Mouse (Mus musculus) layer of hippocampus, adult 2 months (tissue): Measurements from ENCODE around the gene Fgf22. TPM values are rescaled to one million over a fixed set of nuclear protein-coding genes. Genes with fewer than 3 reads are reported as not detected.
"Not testable (repeated sequence)": the region's sequence is repeated elsewhere in the genome, so short reads cannot be mapped to it uniquely, and the experiment has no call there.

Source experiments
- DNase-seq, 2 experiments: peaks; one replicate each; pipeline ENCODE4 v3.0.0; 2022; ENCODE audit warnings: low spot score in 2 of 2
- H3K27ac ChIP-seq: fragments of 200-600 bp; 2 replicates; pipeline ENCODE4 v1.8.1; 2022
- H3K4me3 ChIP-seq: fragments of 200-600 bp; 2 replicates; pipeline ENCODE4 v1.8.1; 2022; ENCODE audit warnings: mild to moderate bottlenecking
- CTCF ChIP-seq: fragments of 200-600 bp; conservative IDR thresholded peaks from 2 replicates; pipeline ENCODE4 v1.8.1; 2022; ENCODE audit warnings: antibody characterized with exemption, mild to moderate bottlenecking, moderate library complexity
- total RNA-seq, 2 experiments: library from RNA; stranded (reverse); gene quantifications; 2 replicates each; pipeline ENCODE4 v1.2.3; 2021

Fgf22 gene
- total RNA-seq, 2 experiments from 2014 or later = 1.9 to 2.8 TPM

DNA sequence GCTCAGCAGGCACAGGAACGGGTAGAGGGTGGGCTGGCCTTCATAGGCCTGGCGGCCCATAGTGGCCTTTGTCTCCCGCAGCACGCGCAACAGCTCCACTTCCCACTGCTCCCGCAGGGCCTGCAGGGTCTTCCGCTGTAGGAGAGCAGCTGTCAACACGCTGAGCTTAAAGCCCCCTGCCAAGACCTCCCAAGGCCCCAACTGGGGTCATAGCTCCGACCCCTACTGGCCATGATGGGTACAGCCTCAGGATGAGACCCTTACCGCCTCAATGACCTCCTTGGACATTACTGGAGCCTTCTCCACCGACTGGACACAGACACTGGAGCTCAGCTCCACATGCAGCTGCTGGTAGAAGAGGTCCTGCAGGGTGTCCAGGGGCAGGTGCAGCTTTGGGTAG, 14.0 kb upstream of the Fgf22 start:
- Histone ChIP-seq H3K27ac (no peak overlapping the region), H3K4me3 (no peak overlapping the region)
- DNase-seq = no peak
- TF ChIP-seq CTCF = peak; percentile 69

DNA sequence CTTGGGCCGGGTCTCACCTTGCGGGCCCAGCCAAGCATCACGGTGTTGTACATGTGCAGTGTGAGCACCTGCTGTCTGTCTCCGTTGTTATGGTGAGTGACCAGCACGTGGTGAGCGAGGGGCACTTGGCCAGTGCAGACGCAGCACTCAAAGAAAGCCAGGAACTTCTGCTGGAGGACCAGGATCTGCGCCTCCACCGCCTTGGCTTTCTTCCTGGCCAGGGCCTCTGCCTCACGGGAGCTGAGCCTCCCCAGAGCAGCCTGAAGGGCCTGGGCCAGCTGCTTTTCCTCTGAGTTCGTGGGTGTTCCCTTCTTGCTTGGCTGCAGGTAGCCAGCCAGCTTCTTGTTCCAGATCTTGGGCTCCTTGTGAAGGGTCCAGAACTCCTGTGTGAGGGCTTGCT, 11.7 kb upstream of the Fgf22 start:
- Histone ChIP-seq H3K4me3 (no peak overlapping the region), H3K27ac (no peak overlapping the region)
- TF ChIP-seq CTCF = no peak
- no peak for DNase-seq

DNA sequence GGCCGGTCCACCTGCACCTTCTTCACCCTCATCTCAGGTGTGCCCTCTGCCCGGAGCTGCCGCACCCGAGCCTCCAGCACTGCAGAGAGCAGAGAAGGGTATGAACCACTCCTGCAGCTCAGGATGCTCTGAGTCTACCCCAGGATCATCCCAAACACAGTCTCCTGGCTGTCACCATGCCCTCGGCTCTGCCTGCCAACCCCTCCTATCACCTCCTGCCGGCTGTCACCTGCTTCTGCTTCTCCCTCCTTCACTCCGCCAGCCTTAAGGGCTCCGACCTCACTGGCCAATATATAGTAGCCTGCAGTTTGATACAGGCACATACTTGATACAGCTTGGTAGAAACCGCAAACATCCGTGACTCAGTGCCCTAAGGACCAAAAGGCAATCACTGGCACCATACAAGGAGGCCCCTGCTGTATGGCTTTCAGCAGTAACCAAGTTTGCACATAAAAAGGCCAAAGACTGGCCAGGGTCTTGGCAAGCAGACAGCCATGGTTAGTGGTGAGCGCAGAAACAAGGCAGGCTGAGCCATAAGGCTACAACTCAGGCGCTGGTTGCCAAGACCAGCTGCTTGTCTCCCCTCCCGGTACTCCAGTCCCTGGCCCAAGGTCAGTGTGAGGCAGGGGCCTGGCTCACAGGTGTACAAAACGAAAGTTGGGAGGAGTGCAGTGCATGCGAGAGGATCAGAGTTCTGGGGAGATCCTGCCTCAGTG, 11.1 kb upstream of the Fgf22 start:
- TF ChIP-seq CTCF = no peak
- no peak overlapping the region for H3K4me3 ChIP-seq
- no peak overlapping the region for H3K27ac ChIP-seq
- no peak for DNase-seq

DNA sequence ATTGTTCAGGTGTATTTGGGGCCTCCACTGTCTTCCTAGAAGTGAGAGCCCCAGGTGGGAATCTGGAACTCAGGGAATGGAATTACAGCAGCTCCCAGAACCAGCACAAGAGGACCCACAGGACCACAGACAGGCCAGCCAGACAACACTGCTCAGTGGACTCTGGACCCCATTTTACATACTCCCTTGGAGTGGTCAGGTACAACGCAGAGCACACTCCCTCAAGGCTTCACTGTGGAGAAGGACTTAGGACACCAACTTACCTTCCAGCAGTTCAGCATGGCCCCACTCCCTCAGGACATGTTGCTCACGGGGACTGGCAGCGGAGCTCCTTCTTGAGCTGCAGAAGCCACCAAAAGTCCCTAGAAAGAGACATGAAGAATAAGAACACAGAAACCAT, 9.5 kb upstream of the Fgf22 start:
- no peak for TF ChIP-seq CTCF
- no peak for DNase-seq
- Histone ChIP-seq H3K27ac (no peak overlapping the region), H3K4me3 (no peak overlapping the region; the same call in 1 of the 2 replicates)

DNA sequence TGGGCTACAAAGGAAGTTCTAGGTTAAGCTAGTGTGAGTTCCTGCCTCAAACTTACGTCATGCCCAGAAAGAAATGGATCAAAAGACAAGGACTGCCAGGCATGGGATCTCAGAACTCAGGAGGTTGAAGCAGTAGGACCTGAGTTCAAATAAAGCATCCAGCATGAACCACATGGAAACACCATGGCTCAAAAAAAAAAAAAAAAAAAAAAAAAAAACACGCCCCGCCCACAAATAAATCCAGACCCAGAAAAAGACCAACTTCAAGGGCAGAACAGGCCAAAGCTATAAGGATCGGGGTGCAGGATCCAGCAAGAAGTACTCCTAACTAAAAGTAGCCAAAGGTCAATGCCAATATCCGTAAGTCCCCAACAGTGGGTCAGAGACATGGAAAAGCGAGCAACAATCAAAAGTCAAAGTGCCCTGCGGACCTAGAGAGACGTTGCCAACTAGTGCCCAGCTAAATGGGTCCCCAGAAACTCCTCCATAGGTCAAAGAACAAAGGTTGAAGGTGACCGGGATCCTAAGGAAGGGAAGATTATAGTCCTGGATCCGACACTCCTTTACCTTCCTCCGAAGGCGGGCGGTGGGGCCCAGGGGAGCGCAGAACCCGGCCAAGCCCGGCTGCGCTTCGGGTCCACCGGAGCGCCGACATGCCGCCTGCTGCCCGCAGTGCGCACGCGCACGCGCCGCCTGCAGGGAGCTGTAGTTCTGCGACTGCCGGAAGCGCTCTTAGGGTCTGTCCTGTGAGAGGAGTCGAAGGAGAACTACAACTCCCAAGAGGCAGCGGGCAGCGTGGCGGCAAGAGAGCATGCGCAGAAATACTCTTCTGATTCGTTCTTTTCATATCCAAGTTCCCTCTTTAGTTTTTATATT, 8.7 kb upstream of the Fgf22 start, which contains the start of gene Polrmt:
TSS of gene Polrmt (minus strand) at position 684 of the 876 bp plus-strand sequence.
- peak; percentile 77 for TF ChIP-seq CTCF
- DNase-seq = peak; percentile 95 to 98
- peak within 1 kb of the TSS; percentile 82 for H3K4me3 ChIP-seq
- peak within 1 kb of the TSS; percentile 86 for H3K27ac ChIP-seq

DNA sequence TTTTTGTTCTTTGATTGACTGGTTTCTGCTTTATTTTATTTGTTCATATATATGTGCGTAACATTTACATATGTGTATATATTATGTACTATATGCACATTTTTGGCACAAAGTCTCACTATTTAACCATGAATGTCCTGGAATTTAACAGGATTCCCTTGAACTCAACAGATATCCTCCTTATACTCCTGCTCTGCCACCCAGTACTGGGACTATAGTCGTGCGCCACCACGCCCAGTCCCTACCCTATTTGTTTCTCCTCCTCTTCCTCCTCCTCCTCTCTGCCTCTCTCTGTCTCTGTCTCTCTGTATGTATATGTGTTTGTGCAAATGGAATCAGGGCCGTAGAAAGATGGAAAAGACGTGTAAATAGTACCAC, 8.1 kb upstream of the Fgf22 start:
- no peak for TF ChIP-seq CTCF
- H3K27ac ChIP-seq = peak overlapping the region; percentile 58
- peak overlapping the region; percentile 82 for H3K4me3 ChIP-seq
- DNase-seq = no peak

DNA sequence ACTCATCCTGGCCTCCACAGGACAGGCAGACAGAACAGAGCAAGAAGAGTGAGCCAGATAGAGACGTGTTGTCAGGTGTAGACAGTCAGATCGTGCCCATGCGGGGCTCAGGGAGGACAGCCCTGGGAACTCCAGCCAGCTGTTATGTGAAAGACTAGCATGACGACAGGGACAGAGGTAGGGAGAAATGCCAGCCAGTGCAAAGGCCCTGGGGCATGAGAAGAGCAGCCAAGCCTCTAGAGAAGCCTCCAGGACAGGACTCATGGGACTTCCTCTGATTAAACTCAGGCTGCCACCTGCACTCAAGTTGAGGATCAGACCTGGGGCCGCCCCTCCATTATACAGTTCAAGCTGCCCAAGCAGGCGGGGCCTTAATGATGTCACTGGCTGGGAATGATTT, 6.4 kb upstream of the Fgf22 start:
- no peak overlapping the region for H3K4me3 ChIP-seq
- DNase-seq = no peak
- TF ChIP-seq CTCF = no peak

DNA sequence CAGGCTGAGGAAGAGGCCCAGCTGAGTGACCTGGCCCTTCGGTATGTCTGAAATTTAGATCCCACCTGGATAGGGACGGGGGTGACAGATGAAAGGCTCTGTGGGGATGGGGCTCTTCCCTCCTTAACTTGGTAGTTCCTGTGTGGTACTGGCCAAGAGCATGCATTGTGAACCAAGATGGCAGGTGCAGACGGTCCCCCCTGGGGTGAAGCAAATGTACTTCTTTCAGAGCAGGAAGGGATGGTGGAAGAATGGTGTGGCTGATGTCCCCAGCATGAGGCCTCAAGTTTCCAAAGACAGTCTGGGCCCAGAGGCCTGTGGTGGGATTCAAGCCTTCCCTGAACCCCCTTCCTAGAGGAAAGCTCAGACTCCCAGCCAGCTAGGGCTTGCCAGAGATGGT, 978 bp downstream of the Fgf22 start:
- no peak overlapping the region for H3K4me3 ChIP-seq
- DNase-seq = no peak
- no peak overlapping the region for H3K27ac ChIP-seq
- TF ChIP-seq CTCF = no peak

More for the DNA sequence above, 6.4 kb upstream of the Fgf22 start:
- H3K27ac ChIP-seq = no peak overlapping the region

DNA sequence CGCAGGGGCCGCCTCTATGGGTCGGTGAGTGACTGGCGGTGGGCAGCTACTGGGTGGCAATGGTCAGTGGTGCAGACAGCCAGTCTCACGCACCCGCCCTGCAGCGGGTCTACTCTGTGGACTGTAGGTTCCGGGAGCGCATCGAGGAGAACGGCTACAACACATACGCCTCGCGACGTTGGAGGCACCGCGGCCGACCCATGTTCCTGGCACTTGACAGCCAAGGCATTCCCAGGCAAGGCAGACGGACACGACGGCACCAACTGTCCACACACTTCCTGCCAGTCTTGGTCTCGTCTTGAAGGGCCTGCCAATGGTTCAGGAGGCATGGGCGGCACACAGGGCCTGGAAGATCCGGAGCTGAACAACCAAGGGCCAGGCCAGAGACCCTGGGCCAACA, 1.8 kb downstream of the Fgf22 start:
- no peak for DNase-seq
- Histone ChIP-seq H3K27ac (no peak overlapping the region), H3K4me3 (no peak overlapping the region)
- TF ChIP-seq CTCF = no peak

DNA sequence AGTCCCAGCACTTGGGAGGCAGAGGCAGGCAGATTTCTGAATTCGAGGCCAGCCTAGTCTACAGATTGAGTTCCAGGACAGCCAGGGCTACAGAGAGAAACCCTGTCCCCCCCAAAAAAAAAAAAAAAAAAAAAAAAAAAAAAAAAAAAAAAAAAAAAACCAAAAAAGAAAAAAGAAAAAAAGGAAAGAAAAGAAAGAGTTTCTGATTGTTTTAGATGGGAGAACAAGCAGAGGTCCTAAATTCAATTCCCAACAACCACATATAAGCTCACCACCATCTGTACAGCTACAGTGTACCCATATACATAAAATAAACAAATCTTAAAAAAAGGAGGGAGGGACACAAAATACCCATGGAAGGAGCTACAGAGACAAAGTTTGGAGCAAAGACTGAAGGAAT, 4.8 kb downstream of the Fgf22 start:
- H3K4me3 ChIP-seq, H3K27ac ChIP-seq, DNase-seq: not testable (repeated sequence)

DNA sequence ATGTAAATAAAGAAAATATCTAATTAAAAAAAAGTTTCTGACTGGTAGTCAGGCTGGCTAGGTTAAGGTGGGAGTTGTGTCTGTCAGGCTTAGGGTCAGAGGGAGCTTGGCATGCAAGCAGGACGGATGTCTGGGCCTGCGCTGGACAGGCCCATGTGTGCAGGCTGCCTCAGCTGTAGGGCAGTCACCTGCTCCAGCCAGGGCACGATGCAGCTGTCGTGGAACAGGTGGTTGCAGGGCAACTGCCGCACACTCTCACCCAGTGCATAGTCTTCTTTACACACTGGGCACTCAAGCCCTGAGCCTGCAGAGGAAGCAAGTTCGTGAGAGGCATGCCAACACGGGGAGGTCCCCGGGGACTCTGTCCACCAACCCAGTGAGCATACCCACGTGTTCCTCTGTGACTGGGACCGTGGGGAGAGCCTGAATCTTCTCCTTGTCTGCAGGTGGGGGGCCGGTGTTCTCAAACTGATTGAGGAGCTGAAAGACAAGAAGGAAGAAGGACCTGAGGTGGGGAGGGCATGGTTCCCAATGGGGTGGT, 5.8 kb downstream of the Fgf22 start:
- no peak for TF ChIP-seq CTCF

DNA sequence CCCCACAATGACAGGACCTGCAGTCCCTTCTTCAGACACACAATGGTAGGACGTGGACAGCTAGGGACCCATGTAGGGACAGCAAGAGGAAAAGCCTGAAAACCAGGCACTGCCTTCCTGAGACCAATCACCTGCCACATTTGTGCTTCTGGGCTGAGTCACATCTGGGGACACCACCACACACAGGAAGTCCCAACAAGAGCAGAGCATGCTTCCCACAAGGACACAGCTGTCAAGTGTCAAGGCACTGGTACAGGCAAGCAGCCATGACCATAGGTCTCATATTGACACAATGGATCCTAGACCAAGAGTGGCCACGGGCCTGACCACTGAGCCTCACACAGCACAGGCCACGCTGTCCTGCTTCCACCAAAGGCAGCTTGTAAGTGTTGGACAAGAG, 8.0 kb downstream of the Fgf22 start:
- DNase-seq = no peak
- TF ChIP-seq CTCF = no peak
- Histone ChIP-seq H3K27ac (no peak overlapping the region), H3K4me3 (no peak overlapping the region)

More for the DNA sequence above, 5.8 kb downstream of the Fgf22 start:
- DNase-seq = no peak
- Histone ChIP-seq H3K4me3 (no peak overlapping the region), H3K27ac (no peak overlapping the region)

DNA sequence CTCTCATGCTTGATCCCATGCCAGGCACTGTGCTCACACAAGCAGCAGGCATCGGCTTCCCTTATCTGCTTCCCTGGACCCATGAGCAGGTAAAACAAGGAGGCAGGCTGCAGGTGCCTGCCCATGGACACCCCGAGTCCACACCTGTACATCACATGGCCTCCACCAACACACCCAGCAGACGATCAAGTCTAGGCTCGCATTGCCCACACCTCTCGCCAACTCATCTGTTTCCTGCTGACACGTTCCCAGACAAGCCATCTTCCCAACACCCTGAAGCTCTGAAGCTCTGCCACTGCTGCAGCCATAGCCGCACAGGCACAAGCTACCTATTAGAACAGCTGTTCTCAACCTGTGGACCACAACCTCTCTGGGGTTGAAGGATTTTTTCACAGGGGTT, 9.4 kb downstream of the Fgf22 start:
- no peak overlapping the region for H3K4me3 ChIP-seq
- no peak for DNase-seq
- H3K27ac ChIP-seq = no peak overlapping the region
- TF ChIP-seq CTCF = no peak

DNA sequence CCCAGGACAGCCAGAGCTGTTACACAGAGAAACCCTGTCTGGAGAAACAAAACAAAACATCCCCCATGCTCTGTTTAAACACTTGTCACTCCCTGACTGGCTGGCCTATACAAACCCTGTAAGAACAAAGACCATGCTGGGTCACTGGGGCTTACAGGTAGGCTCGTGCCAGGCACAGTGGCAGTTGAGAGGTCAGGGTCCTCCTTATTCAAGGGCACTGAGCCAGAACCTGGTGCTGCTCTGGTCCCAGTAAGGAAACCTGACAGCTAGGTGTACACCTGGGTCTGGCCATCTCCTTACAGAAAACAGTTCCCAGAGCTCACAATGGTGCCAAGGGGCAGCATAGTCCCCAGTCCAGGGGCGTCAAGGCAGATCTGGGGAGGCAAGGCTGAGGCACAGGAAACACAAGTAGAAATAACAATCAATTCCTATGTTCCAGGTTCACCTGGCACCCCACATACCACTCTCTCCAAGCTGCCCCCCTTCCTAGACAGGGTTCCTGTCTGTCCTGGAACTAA, 10.4 kb downstream of the Fgf22 start:
- H3K27ac ChIP-seq = no peak overlapping the region
- no peak for TF ChIP-seq CTCF
- DNase-seq = no peak
- H3K4me3 ChIP-seq = peak overlapping the region; percentile 94
